ENCODE assay signal across 8 mouse cellular contexts in genomic region chr1:33813868-33814794, GRCm38 (mm10). TPM values are rescaled to one million over a fixed set of nuclear protein-coding genes. Genes with fewer than 3 reads are reported as not detected.
DNase-seq lines count a peak whose midpoint lies in the region; ATAC-seq and TF ChIP-seq lines count a peak whose summit lies in the region.

Gene Zfp451 (minus strand): TSS chr1:33814595.

- H3K9ac ChIP-seq in embryonic facial prominence, embryonic 13.5 days = peak within 1 kb of the TSS; percentile 98
- peak within 1 kb of the TSS; percentile 89 for H3K9ac ChIP-seq in limb, embryonic 14.5 days (ENCODE audit: low read depth, low read length, severe bottlenecking)
- H3K9ac ChIP-seq in midbrain, postnatal 0 days (replicated peaks; ENCODE audit: low read length, poor library complexity, severe bottlenecking) = peak within 1 kb of the TSS; percentile 93

- TF ChIP-seq POLR2A in limb, embryonic 14.5 days (IDR thresholded peaks at IDR 0.05; ENCODE audit: borderline replicate concordance, extremely low read depth, insufficient read depth, insufficient read length) = peak; percentile 38; the same call in 1 of the 2 replicates

- H3K4me2 ChIP-seq in embryonic facial prominence, embryonic 13.5 days = peak within 1 kb of the TSS; percentile 78
- H3K4me2 ChIP-seq in limb, embryonic 14.5 days (replicated peaks; ENCODE audit: low read depth, low read length, severe bottlenecking) = peak within 1 kb of the TSS; percentile 74
- H3K4me2 ChIP-seq in midbrain, postnatal 0 days (ENCODE audit: low read depth, low read length, poor library complexity, severe bottlenecking) = peak within 1 kb of the TSS; percentile 77

- WGBS in embryonic facial prominence, embryonic 13.5 days = under 1% methylated on average over 84 of the region's 85 CpGs
- WGBS in limb, embryonic 14.5 days = under 1% methylated on average over 62 of the region's 85 CpGs
- under 1% methylated on average over 66 of the region's 85 CpGs for WGBS in midbrain, postnatal 0 days

- peak within 1 kb of the TSS; percentile 98 for H3K4me3 ChIP-seq in embryonic facial prominence, embryonic 13.5 days
- peak within 1 kb of the TSS; percentile 85 for H3K4me3 ChIP-seq in limb, embryonic 14.5 days (replicated peaks; ENCODE audit: low read length)
- H3K4me3 ChIP-seq in midbrain, postnatal 0 days (ENCODE audit: low read depth, low read length) = peak within 1 kb of the TSS; percentile 93

- no peaks in the 10 kb centered on the region for H3K27me3 ChIP-seq in embryonic facial prominence, embryonic 13.5 days
- no peaks in the 10 kb centered on the region for H3K27me3 ChIP-seq in limb, embryonic 14.5 days (ENCODE audit: control insufficient read depth, insufficient read depth, low read length)
- H3K27me3 ChIP-seq in midbrain, postnatal 0 days (ENCODE audit: insufficient read depth, low read length) = no peaks in the 10 kb centered on the region

- peaks cover 29% of the 10 kb centered on the region for H3K36me3 ChIP-seq in embryonic facial prominence, embryonic 13.5 days
- peaks cover 28% of the 10 kb centered on the region for H3K36me3 ChIP-seq in limb, embryonic 14.5 days (ENCODE audit: control insufficient read depth, insufficient read depth, low read length)
- H3K36me3 ChIP-seq in midbrain, postnatal 0 days (ENCODE audit: insufficient read depth, low read length) = peaks cover 3% of the 10 kb centered on the region; the same call in 1 of the 2 replicates

- peaks cover 18% of the 10 kb centered on the region for H3K4me1 ChIP-seq in embryonic facial prominence, embryonic 13.5 days
- H3K4me1 ChIP-seq in limb, embryonic 14.5 days (ENCODE audit: control insufficient read depth, insufficient read depth, low read length) = peaks cover 15% of the 10 kb centered on the region
- peaks cover 7% of the 10 kb centered on the region for H3K4me1 ChIP-seq in midbrain, postnatal 0 days (ENCODE audit: insufficient read depth, low read length)

- TF ChIP-seq CTCF in midbrain, postnatal 0 days (IDR thresholded peaks at IDR 0.05) = peak; percentile 34; the same call in 1 of the 2 replicates

- DNase-seq in 3134 (ENCODE audit: extremely low read depth, insufficient read length, low spot score) = peak; percentile 93
- DNase-seq in adrenal gland, postnatal 36 days = peak; percentile 94 to 96
- DNase-seq in heart, adult 8-10 months (ENCODE audit: low spot score) = peak; percentile 88
- peak; percentile 83 for DNase-seq in kidney, adult 9 months
- peak; percentile 92 for DNase-seq in limb, embryonic 14.5 days (ENCODE audit: low spot score)
- DNase-seq in midbrain, postnatal 0 days (ENCODE audit: low spot score) = peak; percentile 98
- DNase-seq in spleen, postnatal 14 days (ENCODE audit: low spot score in 2 of 2) = peak; percentile 76 to 87

- no peaks in the 10 kb centered on the region for H3K9me3 ChIP-seq in embryonic facial prominence, embryonic 13.5 days
- H3K9me3 ChIP-seq in limb, embryonic 14.5 days (ENCODE audit: control insufficient read depth, low read length) = no peaks in the 10 kb centered on the region
- no peaks in the 10 kb centered on the region for H3K9me3 ChIP-seq in midbrain, postnatal 0 days (ENCODE audit: low read length)

- H3K27ac ChIP-seq in embryonic facial prominence, embryonic 13.5 days = peak within 1 kb of the TSS; percentile 92
- H3K27ac ChIP-seq in limb, embryonic 14.5 days (replicated peaks; ENCODE audit: low read depth, low read length) = peak within 1 kb of the TSS; percentile 83
- peak within 1 kb of the TSS; percentile 93 for H3K27ac ChIP-seq in midbrain, postnatal 0 days (ENCODE audit: low read depth, low read length)

- ATAC-seq in embryonic facial prominence, embryonic 13.5 days (ENCODE audit: insufficient number of reproducible peaks, insufficient read depth, low FRiP score, low TSS enrichment, low read depth) = peak; percentile 90
- peak; percentile 96 for ATAC-seq in limb, embryonic 14.5 days (ENCODE audit: low FRiP score, low read depth)
- ATAC-seq in midbrain, postnatal 0 days (ENCODE audit: low FRiP score) = peak; percentile 97

RNA-seq across cellular contexts. Expression of gene Zfp451, which starts in this region (rescaled TPM):
- total RNA-seq in adrenal gland, postnatal 36 days (2021) = 10 to 100 TPM; 35.3 to 38.5 TPM
- polyA plus RNA-seq in embryonic facial prominence, embryonic 13.5 days (2015; fragmentation: Nextera tagmentation; extraction: Ambion mirVana) = 28.5 and 31.4 TPM in 2 replicates
- 10 to 100 TPM; 10.7 to 17.3 (median 12.6) TPM for total RNA-seq in heart, adult 8-10 months (2022)
- polyA plus RNA-seq in limb, embryonic 14.5 days (2012; rRNA removed) = 29.9 and 32.3 TPM in 2 replicates
- 33.4 and 34.8 TPM in 2 replicates for polyA plus RNA-seq in limb, embryonic 14.5 days (2014; fragmentation: Nextera tagmentation; extraction: Ambion mirVana)
- 78.8 and 101 TPM in 2 replicates for total RNA-seq in midbrain, postnatal 0 days (2014; rRNA removed)
- polyA plus RNA-seq in midbrain, postnatal 0 days (2015; fragmentation: Nextera tagmentation; extraction: Ambion mirVana) = 29.2 and 34.2 TPM in 2 replicates

Comparison
In these comparisons a context has a peak if more than half of its experiments do, and no peak if none do; other contexts are left out.
1. Peak in every context shown above with its lines: DNase-seq, ATAC-seq, H3K4me3 ChIP-seq and H3K27ac ChIP-seq.